Mouse (Mus musculus) liver, postnatal 0 days (tissue): ENCODE data around the gene Dera. TPM values are rescaled to one million over a fixed set of nuclear protein-coding genes. Genes with fewer than 3 reads are reported as not detected.

Experiments used
- ATAC-seq: fragments of 200-750 bp; cut with Nextera tagmentation; 2 replicates; pipeline ENCODE4 v1.8.0; 2017; ENCODE audit warnings: mild to moderate bottlenecking, moderate library complexity
- DNase-seq: peaks from one replicate; pipeline ENCODE4 v3.0.0-alpha.2; 2016
- H3K27ac ChIP-seq: fragments of 300-500 bp; sonication (generic); 2 replicates; pipeline ENCODE4 v1.5.1; 2014; ENCODE audit warnings: antibody characterized with exemption, moderate library complexity, mild to moderate bottlenecking, low read depth
- H3K27me3 ChIP-seq: fragments of 300-500 bp; sonication (generic); 2 replicates; pipeline ENCODE4 v1.6.1; 2014; ENCODE audit warnings: low read length, control low read depth, mixed read lengths; ENCODE audit not compliant: insufficient read depth
- H3K36me3 ChIP-seq: fragments of 300-500 bp; sonication (generic); replicated peaks from 2 replicates; pipeline ENCODE4 v1.6.1; 2014; ENCODE audit warnings: mild to moderate bottlenecking, control low read depth, low read length, moderate library complexity, mixed read lengths; ENCODE audit not compliant: insufficient read depth
- H3K4me1 ChIP-seq: fragments of 300-500 bp; sonication (generic); 2 replicates; pipeline ENCODE4 v1.6.1; 2014; ENCODE audit warnings: antibody characterized with exemption, mild to moderate bottlenecking, control low read depth; ENCODE audit not compliant: insufficient read depth
- H3K4me2 ChIP-seq: fragments of 300-500 bp; sonication (generic); 2 replicates; pipeline ENCODE4 v1.6.1; 2014; ENCODE audit warnings: low read depth, mild to moderate bottlenecking, low read length, moderate library complexity, mixed read lengths
- H3K4me3 ChIP-seq: fragments of 300-500 bp; sonication (generic); 2 replicates; pipeline ENCODE4 v1.5.1; 2014; ENCODE audit warnings: low read depth, low read length
- H3K9ac ChIP-seq: fragments of 300-500 bp; sonication (generic); replicated peaks from 2 replicates; pipeline ENCODE4 v1.6.1; 2014; ENCODE audit warnings: mild to moderate bottlenecking, moderate library complexity
- H3K9me3 ChIP-seq: fragments of 300-500 bp; sonication (generic); 2 replicates; pipeline ENCODE4 v1.6.1; 2016; ENCODE audit warnings: mild to moderate bottlenecking, control low read depth, low read length, mixed read lengths
- CTCF ChIP-seq: sonication (generic); IDR thresholded peaks from 2 replicates; pipeline ENCODE4 v1.5.1; 2016; ENCODE audit warnings: antibody characterized with exemption, low read depth
- EP300 ChIP-seq: IDR thresholded peaks from 2 replicates; pipeline ENCODE4 v1.6.1; 2016; ENCODE audit warnings: antibody characterized with exemption, low read depth, mild to moderate bottlenecking
- WGBS: fragments of 180-500 bp; shearing (Covaris S2); extraction: QIAGEN DNeasy Blood & Tissue Kit; methylation state at CpG from one replicate; pipeline ENCODE4 v1.1.7; 2014; ENCODE audit not compliant: insufficient replicate concordance; 5-methylcytosine and 5-hydroxymethylcytosine counted together
- polyA plus RNA-seq: library from polyadenylated mRNA; unstranded; fragments of >200 nt; fragmentation: Nextera tagmentation; extraction: Ambion mirVana; gene quantifications from 2 replicates; pipeline ENCODE4 v1.2.1, GENCODE M21; 2015

Gene Dera
- polyA plus RNA-seq, 1 experiment from 2014 or later: 43.6 TPM

DNA sequence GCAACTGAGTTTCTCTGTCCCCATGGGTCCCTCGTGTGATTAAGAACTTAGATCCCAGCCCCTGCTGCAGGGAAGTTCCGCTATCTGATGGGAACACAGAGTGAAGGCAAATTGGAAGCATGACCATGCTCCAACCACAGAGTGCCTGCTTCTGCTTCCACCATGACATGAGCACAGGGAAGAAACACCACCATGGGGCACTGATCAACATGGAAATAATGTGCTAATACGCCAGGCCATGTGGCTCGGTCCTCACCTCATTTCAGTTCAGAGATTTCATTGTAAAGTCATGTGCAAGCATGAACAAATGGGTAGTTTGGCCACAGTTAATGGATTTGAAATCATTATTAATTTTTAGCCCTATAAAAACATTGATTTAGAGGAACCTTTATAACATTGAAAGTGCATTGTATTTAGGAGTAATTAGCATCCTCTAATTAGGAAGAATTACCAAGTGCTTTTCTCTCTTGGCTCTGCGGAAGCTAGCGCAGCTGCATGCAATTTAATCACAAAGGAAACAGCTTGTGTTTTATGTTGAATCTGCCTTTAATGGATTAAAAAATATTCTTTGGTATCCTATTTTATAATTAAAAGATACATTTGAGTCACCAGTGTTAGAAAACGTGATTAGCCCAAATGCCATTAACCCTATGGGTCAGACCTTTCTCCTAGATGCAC lies 115.7 kb downstream of the Dera start:
- 74% methylated on average over 7 of the region's 7 CpGs for WGBS
- H3K4me3 ChIP-seq: no peak overlapping the region
- H3K27ac ChIP-seq: no peak overlapping the region
- no peak for TF ChIP-seq EP300
- TF ChIP-seq CTCF: no peak
- H3K4me2 ChIP-seq: no peak overlapping the region
- no peaks in the 10 kb centered on the region for H3K27me3 ChIP-seq
- DNase-seq: no peak
- no peaks in the 10 kb centered on the region for H3K36me3 ChIP-seq
- no peaks in the 10 kb centered on the region for H3K9me3 ChIP-seq
- no peak for ATAC-seq
- H3K4me1 ChIP-seq: no peaks in the 10 kb centered on the region
- no peak overlapping the region for H3K9ac ChIP-seq

DNA sequence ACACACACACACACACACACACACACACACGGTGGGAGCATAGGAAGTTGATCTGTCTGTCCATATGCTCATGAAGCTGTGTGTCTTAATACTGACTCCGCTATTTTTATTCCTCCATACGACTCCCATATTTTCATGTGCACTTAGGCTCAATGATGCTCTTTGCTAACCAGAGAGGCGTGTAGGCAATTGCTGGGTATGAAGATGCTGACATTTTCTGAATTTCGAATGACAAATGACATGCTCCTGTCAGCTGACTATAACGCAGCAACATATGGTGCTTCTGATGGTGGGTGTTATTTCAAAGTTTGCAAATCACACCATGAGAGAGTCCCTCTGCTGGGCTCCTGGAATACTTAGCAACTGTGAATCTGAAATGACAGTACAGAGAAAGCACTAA lies 116.3 kb downstream of the Dera start:
- ATAC-seq (no peak), DNase-seq (no peak)
- WGBS: 80% methylated on average over 6 of the region's 6 CpGs
- Histone ChIP-seq H3K9me3 (no peaks in the 10 kb centered on the region), H3K36me3 (no peaks in the 10 kb centered on the region), H3K27ac (no peak overlapping the region), H3K4me1 (no peaks in the 10 kb centered on the region), H3K27me3 (no peaks in the 10 kb centered on the region), H3K4me2 (no peak overlapping the region), H3K9ac (no peak overlapping the region), H3K4me3 (no peak overlapping the region)
- TF ChIP-seq EP300: no peak
- TF ChIP-seq CTCF: no peak

DNA sequence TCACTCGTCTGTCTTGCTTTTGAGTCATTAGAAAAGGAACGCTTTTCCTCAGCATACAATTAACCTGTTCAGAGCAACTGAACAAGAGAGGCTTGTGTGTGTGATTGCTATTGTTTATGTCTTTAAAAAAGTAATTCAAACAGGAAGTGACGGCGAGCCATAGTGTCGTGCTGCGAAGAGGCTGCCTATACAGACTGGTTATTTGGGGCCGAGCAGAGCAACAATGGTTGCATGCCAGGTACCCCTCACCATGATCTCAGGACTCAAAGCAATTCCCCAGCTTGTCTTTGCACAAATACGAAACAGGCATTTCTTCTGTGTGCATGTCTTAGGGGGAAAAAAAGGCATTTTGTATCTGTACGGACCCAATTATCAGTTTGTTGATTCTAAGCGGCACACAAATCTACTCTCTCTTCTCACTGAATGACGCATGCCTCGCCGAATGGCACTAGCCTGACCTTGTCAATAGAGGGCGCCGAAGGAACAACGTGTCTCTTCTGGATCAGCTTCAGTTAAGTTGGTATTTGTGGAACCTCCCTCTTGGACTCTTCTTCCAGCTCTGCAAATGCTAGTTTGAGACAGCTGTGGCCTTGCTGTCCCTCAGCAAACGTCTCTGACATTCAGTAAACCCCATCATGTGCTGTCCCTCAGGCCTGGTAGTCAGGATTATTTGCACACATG lies 117.8 kb downstream of the Dera start:
- no peak overlapping the region for H3K4me2 ChIP-seq
- H3K27me3 ChIP-seq: no peaks in the 10 kb centered on the region
- H3K4me3 ChIP-seq: no peak overlapping the region
- H3K9me3 ChIP-seq: no peaks in the 10 kb centered on the region
- peak; percentile 50 for DNase-seq
- no peak overlapping the region for H3K27ac ChIP-seq
- 32% methylated on average over 17 of the region's 17 CpGs for WGBS
- ATAC-seq: 0 out of 2 replicates have a peak, but pooled peaks have one; percentile 41
- H3K9ac ChIP-seq: no peak overlapping the region
- H3K36me3 ChIP-seq: no peaks in the 10 kb centered on the region
- no peaks in the 10 kb centered on the region for H3K4me1 ChIP-seq
- TF ChIP-seq CTCF (peak; percentile 67), EP300 (no peak)

DNA sequence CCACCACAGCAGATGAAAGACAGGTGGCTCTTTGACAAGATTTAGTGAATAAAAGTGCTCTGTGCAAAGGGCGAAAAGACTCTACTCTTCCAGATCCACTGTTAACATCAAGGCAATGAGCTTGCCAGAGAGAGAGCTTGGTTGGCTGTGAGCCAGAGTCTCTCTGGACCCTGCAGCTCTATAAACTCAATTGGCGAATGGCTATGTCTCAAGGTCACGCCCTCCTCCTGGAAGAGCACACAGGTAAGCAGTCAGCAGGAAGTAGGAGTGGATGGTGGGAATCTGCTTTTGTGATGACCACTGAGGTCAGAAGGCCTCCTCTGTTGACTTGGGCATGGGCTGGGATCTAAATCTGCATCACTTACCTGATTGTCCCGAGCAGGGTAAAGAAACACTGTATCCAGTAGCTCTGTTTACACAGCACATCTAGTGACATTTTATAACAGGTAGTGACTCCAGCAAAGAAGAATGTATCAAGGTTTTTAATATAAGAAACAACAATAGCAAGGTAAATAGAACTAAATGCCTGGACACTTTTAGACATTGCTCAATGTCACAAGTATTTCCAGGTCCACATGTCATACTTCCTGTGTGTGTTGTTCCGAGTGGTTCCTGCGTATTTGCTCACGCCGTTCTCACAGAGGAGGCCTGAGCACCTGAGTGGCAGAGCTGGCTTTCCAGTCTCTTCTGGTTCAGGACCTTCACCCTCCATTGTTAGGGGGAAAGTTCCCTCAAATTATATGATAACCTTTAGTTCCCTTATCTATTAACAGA lies 120.3 kb downstream of the Dera start:
- ATAC-seq: no peak
- no peak for TF ChIP-seq CTCF
- no peak for TF ChIP-seq EP300
- Histone ChIP-seq H3K27ac (no peak overlapping the region), H3K9ac (no peak overlapping the region), H3K36me3 (no peaks in the 10 kb centered on the region), H3K4me1 (no peaks in the 10 kb centered on the region), H3K27me3 (no peaks in the 10 kb centered on the region), H3K9me3 (no peaks in the 10 kb centered on the region), H3K4me3 (no peak overlapping the region), H3K4me2 (no peak overlapping the region)
- no peak for DNase-seq
- WGBS: 78% methylated on average over 8 of the region's 8 CpGs

DNA sequence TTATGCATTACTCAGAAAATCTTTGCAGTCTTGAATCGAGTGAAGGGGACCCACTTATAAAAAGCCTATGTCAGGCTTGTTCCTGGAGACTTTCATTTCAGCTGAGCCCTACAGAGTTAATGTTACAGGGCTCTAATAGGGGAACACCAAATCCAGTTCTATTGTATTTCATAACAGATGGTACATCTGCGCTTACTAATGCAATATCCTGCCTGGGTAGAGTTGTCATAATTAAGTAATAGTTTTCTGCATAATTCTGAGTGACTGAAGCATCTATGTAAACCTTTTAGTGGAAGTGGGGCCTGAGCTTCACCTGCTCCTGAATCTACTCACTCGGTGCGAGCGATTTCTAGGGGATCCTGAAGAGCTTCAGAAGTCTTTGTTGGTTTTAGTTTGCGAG lies 131.3 kb downstream of the Dera start:
- Histone ChIP-seq H3K4me2 (no peak overlapping the region), H3K4me3 (no peak overlapping the region), H3K9ac (no peak overlapping the region), H3K36me3 (no peaks in the 10 kb centered on the region), H3K27me3 (no peaks in the 10 kb centered on the region), H3K4me1 (no peaks in the 10 kb centered on the region), H3K9me3 (no peaks in the 10 kb centered on the region), H3K27ac (no peak overlapping the region)
- no peak for DNase-seq
- TF ChIP-seq CTCF: no peak
- no peak for TF ChIP-seq EP300
- no peak for ATAC-seq
- 62% methylated on average over 6 of the region's 6 CpGs for WGBS
